ENCODE assay signal across 15 mouse cellular contexts in genomic region chr13:112318124-112318523, GRCm38 (mm10). TPM values are rescaled to one million over a fixed set of nuclear protein-coding genes. Genes with fewer than 3 reads are reported as not detected.
DNase-seq lines count a peak whose midpoint lies in the region; ATAC-seq and TF ChIP-seq lines count a peak whose summit lies in the region.
"Had no signal": no experiment of that assay in that cellular context is flagged by ENCODE, and none has a peak within 500 bp of the region (broad histone marks: within the 10 kb centered on the region; RNA-seq: fewer than 3 reads in every experiment).

No protein-coding gene starts in this region.

- POLR2A ChIA-PET in Patski (lab: Charles Lee), result no interaction called here

- in situ Hi-C loops in Patski (cut with MboI; ENCODE audit: low pct_unique_long_range_greater_than_20kb), result loop anchor here (5.0 kb wide), 1 partner anchor 144 kb away; the partner anchor contains the start of gene Il6st

- H3K4me1 ChIP-seq in heart, adult 2 months (ENCODE audit: control insufficient read depth, insufficient read depth, low read length), result no peaks in the 10 kb centered on the region

- no peaks in the 10 kb centered on the region for H3K27me3 ChIP-seq in Patski
- H3K27me3 ChIP-seq in heart, adult 2 months (ENCODE audit: control insufficient read depth, insufficient read depth, low read length), result no peaks in the 10 kb centered on the region

- TF ChIP-seq CTCF in Patski (IDR thresholded peaks at IDR 0.05), result peak; percentile 34
- TF ChIP-seq CTCF in heart, adult 2 months (IDR thresholded peaks at IDR 0.05), result no peak

- 84% methylated on average over 8 of the region's 8 CpGs for WGBS in heart, adult 2 months

- ATAC-seq in Patski, result peak; percentile 92
- ATAC-seq in monocyte, adult 5-6 weeks (replicated peaks; ENCODE audit: insufficient number of reproducible peaks, low FRiP score, low TSS enrichment, poor library complexity, severe bottlenecking), result no peak
- ATAC-seq: hindbrain, postnatal 0 days; liver, postnatal 0 days had no signal

- peak; percentile 82 for DNase-seq in right cerebral cortex, adult 18-20 months
- no peak for DNase-seq in right cerebral cortex, postnatal 14 days
- DNase-seq in Patski (ENCODE audit: low read depth, low spot score), result peak; percentile 84
- peak; percentile 51 for DNase-seq in induced T-regulatory cell, adult 2 months (ENCODE audit: low read depth)
- DNase-seq in heart, adult 2 months, result no peak
- DNase-seq in spleen, adult 18-20 months, result no peak
- DNase-seq: cerebellum, adult 18-20 months; embryo, embryonic 11 days; liver, postnatal 0 days; thymus, postnatal 36 days had no signal

- no peaks in the 10 kb centered on the region for H3K79me2 ChIP-seq in heart, adult 2 months (replicated peaks; ENCODE audit: control insufficient read depth, insufficient read depth, low read length)

- H3K4me3 ChIP-seq in heart, adult 2 months, result no peak overlapping the region
- H3K4me3 ChIP-seq: limb, embryonic 10.5 days had no signal

- no peak for TF ChIP-seq POLR2A in heart, adult 2 months (IDR thresholded peaks at IDR 0.05; ENCODE audit: insufficient read depth, low read depth, low read length)

- no peak overlapping the region for H3K27ac ChIP-seq in heart, adult 2 months
- H3K27ac ChIP-seq: hindbrain, postnatal 0 days; kidney, postnatal 0 days; limb, embryonic 10.5 days had no signal

- no peak overlapping the region for H3K9ac ChIP-seq in heart, adult 2 months (ENCODE audit: low read depth, low read length)
- H3K9ac ChIP-seq: liver, postnatal 0 days had no signal

- intact Hi-C loops in heart, adult 2 months (cut with DNase I), result no loop called here

- TF ChIP-seq EP300 in heart, adult 2 months (IDR thresholded peaks at IDR 0.05; ENCODE audit: insufficient read depth, low read depth, low read length), result no peak

- H3K36me3 ChIP-seq in heart, adult 2 months (ENCODE audit: control insufficient read depth, insufficient read depth, low read length), result no peaks in the 10 kb centered on the region
- H3K36me3 ChIP-seq: limb, embryonic 10.5 days had no signal

- CTCF ChIA-PET in Patski (lab: Charles Lee), result no interaction called here

RNA-seq across cellular contexts. Expression of gene Ankrd55, which starts 29.9 kb away (rescaled TPM):
- polyA plus RNA-seq in Patski (2021), result 1.2 TPM
- total RNA-seq in heart, adult 2 months (2021), result 1 to 10 TPM in 1 of 2 experiments, under 1 TPM in 1; 0.57 to 1.6 TPM
- 0.23 and 0.64 TPM in 2 replicates for polyA plus RNA-seq in heart, adult 2 months (2012; rRNA removed)
- total RNA-seq in monocyte, adult 5-6 weeks (2017), result 0.68 TPM in 1 of 3 replicates, not detected in the others
- total RNA-seq: megakaryocyte progenitor cell, adult 5-6 weeks had no signal

Comparison
In these comparisons a context has a peak if more than half of its experiments do, and no peak if none do; other contexts are left out.
1. DNase-seq: peak in right cerebral cortex, adult 18-20 months (single experiment), Patski (single experiment) and induced T-regulatory cell, adult 2 months (single experiment); none in right cerebral cortex, postnatal 14 days (single experiment), heart, adult 2 months (0 of 2) and spleen, adult 18-20 months (0 of 2).